Mouse (Mus musculus) stomach, postnatal 0 days (tissue): ENCODE results near the gene Adk. TPM values are rescaled to one million over a fixed set of nuclear protein-coding genes. Genes with fewer than 3 reads are reported as not detected.

Experiments
- ATAC-seq: fragments of 200-750 bp; cut with Nextera tagmentation; 2 replicates; pipeline ENCODE4 v1.8.0; 2017; ENCODE audit not compliant: low FRiP score, low TSS enrichment
- DNase-seq: peaks from one replicate; pipeline ENCODE4 v3.0.0-alpha.2; 2016; ENCODE audit warnings: low spot score
- H3K27ac ChIP-seq: fragments of 300-500 bp; sonication (generic); replicated peaks from 2 replicates; pipeline ENCODE4 v1.5.1; 2014; ENCODE audit warnings: mild to moderate bottlenecking, control low read depth
- H3K27me3 ChIP-seq: fragments of 300-500 bp; sonication (generic); 2 replicates; pipeline ENCODE4 v1.6.1; 2014; ENCODE audit warnings: low read length; ENCODE audit not compliant: control insufficient read depth, insufficient read depth
- H3K36me3 ChIP-seq: fragments of 300-500 bp; sonication (generic); 2 replicates; pipeline ENCODE4 v1.6.1; 2014; ENCODE audit warnings: low read length, mixed read lengths; ENCODE audit not compliant: control insufficient read depth, insufficient read depth
- H3K4me1 ChIP-seq: fragments of 300-500 bp; sonication (generic); replicated peaks from 2 replicates; pipeline ENCODE4 v1.6.1; 2014; ENCODE audit warnings: antibody characterized with exemption; ENCODE audit not compliant: control insufficient read depth, insufficient read depth
- H3K4me2 ChIP-seq: fragments of 300-500 bp; sonication (generic); replicated peaks from 2 replicates; pipeline ENCODE4 v1.6.1; 2014; ENCODE audit warnings: low read depth, mild to moderate bottlenecking, control low read depth, moderate library complexity
- H3K4me3 ChIP-seq: fragments of 300-500 bp; sonication (generic); 2 replicates; pipeline ENCODE4 v1.5.1; 2014; ENCODE audit warnings: low read depth, low read length, control low read depth
- H3K9ac ChIP-seq: fragments of 300-500 bp; sonication (generic); 2 replicates; pipeline ENCODE4 v1.6.1; 2014; ENCODE audit warnings: mild to moderate bottlenecking, low read length, control low read depth, mixed read lengths
- H3K9me3 ChIP-seq: fragments of 300-500 bp; sonication (generic); 2 replicates; pipeline ENCODE4 v1.6.1; 2016; ENCODE audit warnings: low read length; ENCODE audit not compliant: control insufficient read depth
- CTCF ChIP-seq: IDR thresholded peaks from 2 replicates; pipeline ENCODE4 v1.5.1; 2016; ENCODE audit warnings: antibody characterized with exemption, low read depth, mild to moderate bottlenecking, moderate library complexity
- EP300 ChIP-seq: optimal IDR thresholded peaks from 2 replicates; pipeline ENCODE3; 2016; ENCODE audit warnings: antibody characterized with exemption
- WGBS: fragments of 180-500 bp; shearing (Covaris S2); extraction: QIAGEN DNeasy Blood & Tissue Kit; methylation state at CpG from one replicate; pipeline ENCODE4 v1.1.7; 2014; 5-methylcytosine and 5-hydroxymethylcytosine counted together
- polyA plus RNA-seq: library from polyadenylated mRNA; unstranded; fragments of >200 nt; fragmentation: Nextera tagmentation; extraction: Ambion mirVana; gene quantifications from 2 replicates; pipeline ENCODE4 v1.2.1, GENCODE M21; 2015

Adk gene
- polyA plus RNA-seq, 1 experiment from 2014 or later, result 106 TPM

GRCm38 (mm10) chr14:21284847-21285246 lies 232.5 kb downstream of the Adk start:
- TF ChIP-seq CTCF (no peak), EP300 (no peak)
- DNase-seq (no peak), ATAC-seq (no peak)
- H3K27ac ChIP-seq, result no peak overlapping the region
- no peaks in the 10 kb centered on the region for H3K9me3 ChIP-seq
- H3K4me1 ChIP-seq, result no peaks in the 10 kb centered on the region
- H3K9ac ChIP-seq, result no peak overlapping the region
- WGBS, result 80% methylated on average over 5 of the region's 5 CpGs
- H3K36me3 ChIP-seq, result no peaks in the 10 kb centered on the region
- H3K4me3 ChIP-seq, result no peak overlapping the region
- H3K4me2 ChIP-seq, result no peak overlapping the region
- no peaks in the 10 kb centered on the region for H3K27me3 ChIP-seq

GRCm38 (mm10) chr14:21286274-21286673 lies 233.9 kb downstream of the Adk start:
- ATAC-seq, result no peak
- 65% methylated on average over 7 of the region's 7 CpGs for WGBS
- no peak for TF ChIP-seq EP300
- TF ChIP-seq CTCF, result no peak
- Histone ChIP-seq H3K27ac (no peak overlapping the region), H3K9me3 (no peaks in the 10 kb centered on the region), H3K4me2 (no peak overlapping the region), H3K9ac (no peak overlapping the region), H3K36me3 (no peaks in the 10 kb centered on the region), H3K4me3 (no peak overlapping the region), H3K4me1 (no peaks in the 10 kb centered on the region), H3K27me3 (no peaks in the 10 kb centered on the region)
- DNase-seq, result no peak

DNA sequence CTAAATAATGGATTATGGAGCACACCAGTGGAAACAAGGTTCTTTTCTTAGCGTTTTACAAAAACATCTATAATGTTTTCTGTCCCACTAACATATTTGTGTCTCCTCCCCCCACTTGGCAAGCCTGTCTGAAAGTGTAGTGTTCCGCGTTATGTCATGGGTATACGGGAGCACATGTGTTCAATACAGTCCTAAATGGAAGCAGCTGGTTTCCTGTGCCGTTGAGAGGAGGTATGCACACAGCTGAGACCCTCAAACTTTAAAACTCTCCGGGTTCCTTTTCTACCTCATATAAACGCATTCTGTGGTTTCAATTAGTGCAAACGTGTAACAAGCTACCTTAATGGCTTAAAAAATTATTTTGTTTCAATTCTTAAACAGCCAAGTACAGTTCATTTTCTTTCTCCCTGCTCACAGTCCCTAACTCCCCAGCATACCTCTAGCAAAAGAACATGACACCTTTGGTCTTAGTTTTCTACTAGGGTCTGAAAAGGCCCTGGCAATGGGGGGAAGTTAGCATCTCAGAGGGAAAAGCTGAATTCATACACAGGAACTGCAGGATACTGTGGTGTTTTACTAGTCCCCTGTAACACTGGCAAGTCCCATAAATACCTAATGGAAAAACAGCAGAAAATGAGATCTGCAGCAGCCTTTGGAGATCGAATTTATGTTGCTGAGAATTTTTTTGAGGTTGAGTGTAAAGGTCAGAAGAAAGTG lies 235.5 kb downstream of the Adk start:
- Histone ChIP-seq H3K9ac (no peak overlapping the region), H3K4me2 (no peak overlapping the region), H3K36me3 (no peaks in the 10 kb centered on the region), H3K9me3 (no peaks in the 10 kb centered on the region), H3K27me3 (no peaks in the 10 kb centered on the region), H3K4me3 (no peak overlapping the region), H3K4me1 (no peaks in the 10 kb centered on the region), H3K27ac (no peak overlapping the region)
- no peak for ATAC-seq
- DNase-seq, result no peak
- 71% methylated on average over 9 of the region's 9 CpGs for WGBS
- TF ChIP-seq EP300 (no peak), CTCF (no peak)

DNA sequence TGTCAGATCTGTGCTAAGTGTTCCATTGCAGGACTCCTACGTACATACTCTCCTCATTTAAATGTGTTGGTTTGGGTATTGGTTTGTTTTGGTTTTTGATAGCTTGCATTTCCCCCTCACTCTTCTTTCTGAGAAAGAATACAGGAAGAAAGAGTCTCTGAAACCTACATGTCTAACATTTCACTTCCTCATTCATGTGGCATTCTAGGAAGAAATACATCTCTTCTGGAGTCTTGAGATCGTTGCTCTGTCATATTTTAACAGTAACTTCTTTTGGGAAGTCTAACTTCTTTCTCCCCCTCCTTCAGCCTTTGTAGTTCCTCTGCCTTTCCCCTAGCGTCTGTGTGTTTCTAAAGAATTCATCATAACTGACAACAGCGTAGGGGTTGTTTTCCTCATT lies 247.4 kb downstream of the Adk start:
- 68% methylated on average over 4 of the region's 4 CpGs for WGBS
- H3K4me2 ChIP-seq, result no peak overlapping the region
- no peaks in the 10 kb centered on the region for H3K9me3 ChIP-seq
- H3K36me3 ChIP-seq, result no peaks in the 10 kb centered on the region
- no peak overlapping the region for H3K27ac ChIP-seq
- no peak for ATAC-seq
- TF ChIP-seq CTCF (no peak), EP300 (no peak)
- no peak for DNase-seq
- H3K9ac ChIP-seq, result no peak overlapping the region
- H3K4me3 ChIP-seq, result no peak overlapping the region
- H3K4me1 ChIP-seq, result no peaks in the 10 kb centered on the region
- no peaks in the 10 kb centered on the region for H3K27me3 ChIP-seq

DNA sequence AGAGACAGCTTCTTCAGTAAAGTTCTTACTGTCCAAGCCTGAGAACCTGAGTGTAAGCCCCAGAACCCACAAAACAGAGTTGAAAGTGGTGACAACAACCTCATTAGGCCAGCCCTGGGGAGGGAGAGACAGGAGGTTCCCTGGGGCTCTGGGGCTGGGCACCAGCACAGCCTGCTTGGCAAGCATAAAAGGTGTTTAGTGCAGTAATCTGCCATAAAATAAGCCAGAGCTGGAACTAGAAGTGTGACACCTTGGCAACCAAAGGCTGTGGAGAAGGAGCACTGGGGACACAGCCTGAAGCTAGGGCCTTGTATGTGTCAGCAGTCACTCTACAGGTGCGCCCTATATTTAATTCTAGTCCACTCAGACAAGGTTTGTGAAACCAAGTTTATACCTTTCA lies 252.4 kb downstream of the Adk start:
- no peak for ATAC-seq
- Histone ChIP-seq H3K4me1 (no peaks in the 10 kb centered on the region), H3K9me3 (no peaks in the 10 kb centered on the region), H3K9ac (no peak overlapping the region), H3K4me3 (no peak overlapping the region), H3K27me3 (no peaks in the 10 kb centered on the region), H3K4me2 (no peak overlapping the region), H3K36me3 (no peaks in the 10 kb centered on the region), H3K27ac (no peak overlapping the region)
- WGBS, result 83% methylated on average over 1 of the region's 1 CpGs
- no peak for DNase-seq
- TF ChIP-seq EP300 (no peak), CTCF (no peak)

DNA sequence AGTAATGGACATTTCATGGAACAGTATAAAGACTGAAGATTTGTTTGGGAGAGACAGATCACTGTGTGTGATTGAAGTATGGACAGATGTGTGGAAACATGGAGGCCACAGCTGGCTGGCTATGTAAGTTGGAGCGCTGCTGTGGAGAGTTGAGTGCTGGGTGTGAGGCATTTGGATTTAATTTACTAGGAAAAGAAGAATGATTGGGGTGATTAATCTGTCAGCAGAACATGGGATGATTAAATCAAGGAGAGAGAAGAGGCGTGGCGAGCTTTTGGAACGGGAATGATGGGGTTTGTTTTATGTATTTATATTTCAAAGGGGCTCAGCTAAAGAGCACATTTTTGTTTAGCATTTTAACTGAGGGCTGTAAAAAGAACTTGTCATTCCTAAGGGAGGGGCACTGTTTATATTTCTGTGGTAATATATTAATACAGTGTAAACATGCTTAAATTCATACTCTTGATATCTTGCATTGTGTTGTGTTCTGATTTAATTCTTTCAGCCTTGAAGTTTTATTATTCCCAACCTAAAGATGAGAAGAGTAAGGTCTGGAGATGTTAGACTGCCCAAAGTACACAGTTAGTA lies 256.1 kb downstream of the Adk start:
- no peaks in the 10 kb centered on the region for H3K4me1 ChIP-seq
- DNase-seq (no peak), ATAC-seq (no peak)
- no peaks in the 10 kb centered on the region for H3K27me3 ChIP-seq
- H3K9ac ChIP-seq, result no peak overlapping the region
- H3K9me3 ChIP-seq, result no peaks in the 10 kb centered on the region
- 31% methylated on average over 4 of the region's 4 CpGs for WGBS
- no peak overlapping the region for H3K4me2 ChIP-seq
- H3K27ac ChIP-seq, result no peak overlapping the region
- TF ChIP-seq CTCF (no peak), EP300 (no peak)
- no peak overlapping the region for H3K4me3 ChIP-seq
- no peaks in the 10 kb centered on the region for H3K36me3 ChIP-seq
